Mouse (Mus musculus): Measurements from ENCODE around the gene Fblim1. TPM values are rescaled to one million over a fixed set of nuclear protein-coding genes. Genes with fewer than 3 reads are reported as not detected.

The Fblim1 gene
- polyA plus RNA-seq, 1 experiment: 29.5 TPM

GRCm38 (mm10) chr4:141601148-141601862 lies 4.6 kb downstream of the Fblim1 start:
- no peak for TF ChIP-seq E2F4 (IDR thresholded peaks at IDR 0.05; ENCODE audit: insufficient read depth)
- no peak for TF ChIP-seq MYOG (IDR thresholded peaks at IDR 0.05; ENCODE audit: control insufficient read depth in 1 of 3, insufficient read depth in 1 of 3, insufficient read length in 2 of 3, low read depth in 2 of 3)
- no peak for TF ChIP-seq TCF12 (IDR thresholded peaks at IDR 0.05; ENCODE audit: insufficient read depth, poor library complexity, severe bottlenecking)
- TF ChIP-seq MYOD1 (IDR thresholded peaks at IDR 0.05; ENCODE audit: control insufficient read depth in 1 of 3, insufficient read length in 2 of 3, low read depth in 2 of 3): peak in 1 of 3 experiments; percentile 34
- TF ChIP-seq MAX (IDR thresholded peaks at IDR 0.05; ENCODE audit: low read depth): no peak
- H3K36me3 ChIP-seq (ENCODE audit: control insufficient read depth, insufficient read depth): no peaks in the 10 kb centered on the region
- H3ac ChIP-seq (ENCODE audit: control insufficient read depth, insufficient read length): no peak overlapping the region
- H3K79me2 ChIP-seq (ENCODE audit: control insufficient read depth, insufficient read depth): peaks cover 13% of the 10 kb centered on the region
- no peak overlapping the region for H3K4me3 ChIP-seq
- H3K27me3 ChIP-seq (ENCODE audit: control insufficient read depth, insufficient read depth, insufficient read length): no peaks in the 10 kb centered on the region
- H3K4me2 ChIP-seq (ENCODE audit: low read depth): no peak overlapping the region

GRCm38 (mm10) chr4:141600364-141600763 lies 5.5 kb downstream of the Fblim1 start:
- peak overlapping the region; percentile 87 for H3K4me2 ChIP-seq (ENCODE audit: low read depth)

GRCm38 (mm10) chr4:141599251-141600141 lies 6.4 kb downstream of the Fblim1 start:
- Histone ChIP-seq H3K4me3 (peak overlapping the region; percentile 73), H3K4me2 (ENCODE audit: low read depth) (peak overlapping the region; percentile 87), H3K36me3 (ENCODE audit: control insufficient read depth, insufficient read depth) (peaks cover 1% of the 10 kb centered on the region), H3K27me3 (ENCODE audit: control insufficient read depth, insufficient read depth, insufficient read length) (no peaks in the 10 kb centered on the region), H3ac (ENCODE audit: control insufficient read depth, insufficient read length) (peak overlapping the region; percentile 54), H3K79me2 (ENCODE audit: control insufficient read depth, insufficient read depth) (peaks cover 13% of the 10 kb centered on the region)
- peak; percentile 40 for TF ChIP-seq POLR2A (IDR thresholded peaks at IDR 0.05; ENCODE audit: insufficient read length, low read depth)
- TF ChIP-seq TCF12 (IDR thresholded peaks at IDR 0.05; ENCODE audit: insufficient read depth, poor library complexity, severe bottlenecking): no peak

More at GRCm38 (mm10) chr4:141600364-141600763, 5.5 kb downstream of the Fblim1 start:
- Histone ChIP-seq H3K79me2 (ENCODE audit: control insufficient read depth, insufficient read depth) (peaks cover 13% of the 10 kb centered on the region), H3K4me3 (peak overlapping the region; percentile 73), H3ac (ENCODE audit: control insufficient read depth, insufficient read length) (no peak overlapping the region), H3K27me3 (ENCODE audit: control insufficient read depth, insufficient read depth, insufficient read length) (no peaks in the 10 kb centered on the region), H3K36me3 (ENCODE audit: control insufficient read depth, insufficient read depth) (no peaks in the 10 kb centered on the region)
- TF ChIP-seq SRF (IDR thresholded peaks at IDR 0.05; ENCODE audit: control insufficient read depth, insufficient read length, low read depth) (no peak), MAX (IDR thresholded peaks at IDR 0.05; ENCODE audit: low read depth) (no peak), POLR2A (IDR thresholded peaks at IDR 0.05; ENCODE audit: insufficient read length, low read depth) (no peak), TCF12 (IDR thresholded peaks at IDR 0.05; ENCODE audit: insufficient read depth, poor library complexity, severe bottlenecking) (no peak), TCF3 (IDR thresholded peaks at IDR 0.05; ENCODE audit: insufficient read length, low read depth) (no peak), USF1 (IDR thresholded peaks at IDR 0.05; ENCODE audit: low read depth) (no peak), MYOG (IDR thresholded peaks at IDR 0.05; ENCODE audit: control insufficient read depth in 1 of 3, insufficient read depth in 1 of 3, insufficient read length in 2 of 3, low read depth in 2 of 3) (no peak), REST (IDR thresholded peaks at IDR 0.05; ENCODE audit: insufficient read depth, insufficient read length) (no peak), MYOD1 (IDR thresholded peaks at IDR 0.05; ENCODE audit: control insufficient read depth in 1 of 3, insufficient read length in 2 of 3, low read depth in 2 of 3) (no peak), E2F4 (IDR thresholded peaks at IDR 0.05; ENCODE audit: insufficient read depth) (no peak), CEBPB (IDR thresholded peaks at IDR 0.05; ENCODE audit: insufficient read depth, poor library complexity, severe bottlenecking) (no peak), POLR2AphosphoS2 (IDR thresholded peaks at IDR 0.05; ENCODE audit: insufficient read length, low read depth) (no peak)

- TF ChIP-seq CEBPB (IDR thresholded peaks at IDR 0.05; ENCODE audit: insufficient read depth, poor library complexity, severe bottlenecking): no peak
- no peak for TF ChIP-seq TCF12 (IDR thresholded peaks at IDR 0.05; ENCODE audit: insufficient read depth, poor library complexity, severe bottlenecking)
- TF ChIP-seq MYOG (IDR thresholded peaks at IDR 0.05; ENCODE audit: control insufficient read depth in 1 of 3, insufficient read depth in 1 of 3, insufficient read length in 2 of 3, low read depth in 2 of 3): no peak
- no peak for TF ChIP-seq POLR2AphosphoS2 (IDR thresholded peaks at IDR 0.05; ENCODE audit: insufficient read length, low read depth)
- no peak for TF ChIP-seq E2F4 (IDR thresholded peaks at IDR 0.05; ENCODE audit: insufficient read depth)
- no peak for TF ChIP-seq USF1 (IDR thresholded peaks at IDR 0.05; ENCODE audit: low read depth)
- TF ChIP-seq MYOD1 (IDR thresholded peaks at IDR 0.05; ENCODE audit: control insufficient read depth in 1 of 3, insufficient read length in 2 of 3, low read depth in 2 of 3): no peak
- no peak for TF ChIP-seq POLR2A (IDR thresholded peaks at IDR 0.05; ENCODE audit: insufficient read length, low read depth)
- TF ChIP-seq MAX (IDR thresholded peaks at IDR 0.05; ENCODE audit: low read depth): no peak
- TF ChIP-seq TCF3 (IDR thresholded peaks at IDR 0.05; ENCODE audit: insufficient read length, low read depth): no peak
- TF ChIP-seq SRF (IDR thresholded peaks at IDR 0.05; ENCODE audit: control insufficient read depth, insufficient read length, low read depth): no peak
- no peak for TF ChIP-seq REST (IDR thresholded peaks at IDR 0.05; ENCODE audit: insufficient read depth, insufficient read length)
These were observed 7.0 kb downstream of the Fblim1 start for GRCm38 (mm10) chr4:141598894-141599250.

More at GRCm38 (mm10) chr4:141598894-141599250, 7.0 kb downstream of the Fblim1 start:
- H3K4me3 ChIP-seq: peak overlapping the region; percentile 73
- peaks cover 4% of the 10 kb centered on the region for H3K36me3 ChIP-seq (ENCODE audit: control insufficient read depth, insufficient read depth)
- H3K27me3 ChIP-seq (ENCODE audit: control insufficient read depth, insufficient read depth, insufficient read length): no peaks in the 10 kb centered on the region
- H3ac ChIP-seq (ENCODE audit: control insufficient read depth, insufficient read length): peak overlapping the region; percentile 54
- peak overlapping the region; percentile 87 for H3K4me2 ChIP-seq (ENCODE audit: low read depth)
- H3K79me2 ChIP-seq (ENCODE audit: control insufficient read depth, insufficient read depth): peaks cover 13% of the 10 kb centered on the region
